In the genomic region with DNA sequence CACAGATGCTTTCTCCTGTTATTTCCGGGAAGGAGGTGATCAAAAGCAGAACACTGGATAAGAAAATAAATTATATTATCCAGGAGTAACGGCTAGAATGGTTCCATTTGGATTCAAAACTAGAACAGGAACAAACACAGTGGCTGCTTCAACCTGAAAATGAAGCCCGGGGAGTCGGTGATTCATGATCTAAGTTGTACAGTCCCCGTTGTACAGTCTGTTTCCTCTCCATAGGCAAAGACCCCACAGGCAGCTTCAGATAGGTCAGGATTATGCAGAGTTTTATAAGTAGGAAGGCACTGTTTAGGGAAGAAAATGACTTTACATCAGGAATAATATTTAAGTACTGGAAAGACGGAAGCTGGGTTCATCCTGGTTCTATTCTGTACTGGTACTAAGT, we compare ENCODE assay signal across 27 mouse cellular contexts. TPM values are rescaled to one million over a fixed set of nuclear protein-coding genes. Genes with fewer than 3 reads are reported as not detected.
DNase-seq lines count a peak whose midpoint lies in the region; ATAC-seq and TF ChIP-seq lines count a peak whose summit lies in the region.
"Had no signal": no experiment of that assay in that cellular context is flagged by ENCODE, and none has a peak within 500 bp of the region (broad histone marks: within the 10 kb centered on the region; RNA-seq: fewer than 3 reads in every experiment).

No protein-coding gene starts in this region.

- intact Hi-C loops in gastrocnemius, adult 2 months (cut with DNase I): no loop called here
- intact Hi-C loops in gastrocnemius, postnatal 14 days (cut with DNase I; ENCODE audit: low total_unique reads): no loop called here

- peaks cover 24% of the 10 kb centered on the region for H3K4me1 ChIP-seq in intestine, embryonic 16.5 days (ENCODE audit: control insufficient read depth, insufficient read depth, low read length)
- H3K4me1 ChIP-seq in intestine, embryonic 15.5 days (replicated peaks): 0 out of 2 replicates have a peak, but pooled peaks cover 7% of the 10 kb centered on the region
- 0 out of 2 replicates have a peak, but pooled peaks cover 3% of the 10 kb centered on the region for H3K4me1 ChIP-seq in midbrain, embryonic 11.5 days (ENCODE audit: control insufficient read depth, insufficient read depth, low read length)
- H3K4me1 ChIP-seq in midbrain, embryonic 15.5 days: no peaks in the 10 kb centered on the region
- 0 out of 2 replicates have a peak, but pooled peaks cover 3% of the 10 kb centered on the region for H3K4me1 ChIP-seq in embryonic facial prominence, embryonic 14.5 days (ENCODE audit: control insufficient read depth, insufficient read depth, low read length)
- H3K4me1 ChIP-seq: forebrain, embryonic 13.5 days; hindbrain, embryonic 13.5 days had no signal

- no peak for ATAC-seq in intestine, embryonic 16.5 days
- ATAC-seq in intestine, embryonic 15.5 days: no peak
- ATAC-seq in midbrain, embryonic 11.5 days (ENCODE audit: low FRiP score): no peak
- no peak for ATAC-seq in midbrain, embryonic 15.5 days (replicated peaks)
- ATAC-seq in embryonic facial prominence, embryonic 14.5 days (ENCODE audit: low read depth): no peak
- no peak for ATAC-seq in monocyte, adult 5-6 weeks (replicated peaks; ENCODE audit: insufficient number of reproducible peaks, low FRiP score, low TSS enrichment, poor library complexity, severe bottlenecking)
- ATAC-seq: activated CD4-positive, CD25-positive, alpha-beta regulatory T cell, adult 4 months; CD4-positive, CD25-positive, alpha-beta regulatory T cell, adult 4 months; forebrain, embryonic 13.5 days; forebrain, embryonic 16.5 days; hindbrain, embryonic 16.5 days; intestine, postnatal 0 days had no signal

- 49% methylated on average over 6 of the region's 6 CpGs for WGBS in intestine, embryonic 16.5 days
- WGBS in intestine, embryonic 15.5 days: 46% methylated on average over 6 of the region's 6 CpGs
- WGBS in midbrain, embryonic 11.5 days: 85% methylated on average over 6 of the region's 6 CpGs
- 81% methylated on average over 6 of the region's 6 CpGs for WGBS in midbrain, embryonic 15.5 days
- 42% methylated on average over 6 of the region's 6 CpGs for WGBS in embryonic facial prominence, embryonic 14.5 days

- H3K27me3 ChIP-seq in intestine, embryonic 16.5 days (replicated peaks; ENCODE audit: control insufficient read depth, insufficient read depth, low read length): no peaks in the 10 kb centered on the region
- no peaks in the 10 kb centered on the region for H3K27me3 ChIP-seq in intestine, embryonic 15.5 days (replicated peaks)
- H3K27me3 ChIP-seq in midbrain, embryonic 11.5 days (ENCODE audit: control insufficient read depth, insufficient read depth, low read length): no peaks in the 10 kb centered on the region
- no peaks in the 10 kb centered on the region for H3K27me3 ChIP-seq in midbrain, embryonic 15.5 days (replicated peaks)
- H3K27me3 ChIP-seq in embryonic facial prominence, embryonic 14.5 days (replicated peaks; ENCODE audit: control insufficient read depth, insufficient read depth, low read length): no peaks in the 10 kb centered on the region
- H3K27me3 ChIP-seq: embryonic facial prominence, embryonic 13.5 days; forebrain, embryonic 13.5 days; heart, embryonic 13.5 days; hindbrain, embryonic 13.5 days had no signal

- H3K27ac ChIP-seq in gastrocnemius, adult 2 months: no peak overlapping the region
- H3K27ac ChIP-seq in intestine, embryonic 16.5 days (ENCODE audit: low read length): no peak overlapping the region
- no peak overlapping the region for H3K27ac ChIP-seq in intestine, embryonic 15.5 days
- H3K27ac ChIP-seq in midbrain, embryonic 11.5 days (ENCODE audit: low read depth, low read length): no peak overlapping the region
- H3K27ac ChIP-seq in midbrain, embryonic 15.5 days: no peak overlapping the region
- no peak overlapping the region for H3K27ac ChIP-seq in embryonic facial prominence, embryonic 14.5 days (replicated peaks; ENCODE audit: low read depth, low read length)
- H3K27ac ChIP-seq: embryonic facial prominence, embryonic 13.5 days; forebrain, embryonic 10.5 days; forebrain, embryonic 13.5 days; heart, embryonic 13.5 days; hindbrain, embryonic 10.5 days; hindbrain, embryonic 13.5 days had no signal

- no peaks in the 10 kb centered on the region for H3K9me3 ChIP-seq in intestine, embryonic 16.5 days (ENCODE audit: control insufficient read depth, low read length)
- no peaks in the 10 kb centered on the region for H3K9me3 ChIP-seq in intestine, embryonic 15.5 days
- no peaks in the 10 kb centered on the region for H3K9me3 ChIP-seq in midbrain, embryonic 11.5 days (ENCODE audit: control insufficient read depth, low read length)
- no peaks in the 10 kb centered on the region for H3K9me3 ChIP-seq in midbrain, embryonic 15.5 days
- no peaks in the 10 kb centered on the region for H3K9me3 ChIP-seq in embryonic facial prominence, embryonic 14.5 days (ENCODE audit: control insufficient read depth, low read length)
- H3K9me3 ChIP-seq: embryonic facial prominence, embryonic 13.5 days; forebrain, embryonic 10.5 days; forebrain, embryonic 13.5 days; heart, embryonic 10.5 days; hindbrain, embryonic 10.5 days; hindbrain, embryonic 13.5 days had no signal

- 0 out of 2 replicates have a peak overlapping the region, but pooled peaks have one; percentile 17 for H3K4me2 ChIP-seq in intestine, embryonic 16.5 days (ENCODE audit: low read depth, low read length)
- H3K4me2 ChIP-seq in intestine, embryonic 15.5 days (replicated peaks): no peak overlapping the region
- no peak overlapping the region for H3K4me2 ChIP-seq in midbrain, embryonic 11.5 days
- no peak overlapping the region for H3K4me2 ChIP-seq in midbrain, embryonic 15.5 days
- H3K4me2 ChIP-seq in embryonic facial prominence, embryonic 14.5 days (ENCODE audit: low read depth, low read length): 0 out of 2 replicates have a peak overlapping the region, but pooled peaks have one; percentile 7
- H3K4me2 ChIP-seq: embryonic facial prominence, embryonic 13.5 days; forebrain, embryonic 13.5 days; heart, embryonic 13.5 days; hindbrain, embryonic 13.5 days had no signal

- H3K9ac ChIP-seq in intestine, embryonic 16.5 days (ENCODE audit: low read depth, low read length): no peak overlapping the region
- H3K9ac ChIP-seq in intestine, embryonic 15.5 days: no peak overlapping the region
- H3K9ac ChIP-seq in midbrain, embryonic 11.5 days (ENCODE audit: low read length): no peak overlapping the region
- H3K9ac ChIP-seq in midbrain, embryonic 15.5 days: no peak overlapping the region
- no peak overlapping the region for H3K9ac ChIP-seq in embryonic facial prominence, embryonic 14.5 days (ENCODE audit: low read depth, low read length)
- H3K9ac ChIP-seq: embryonic facial prominence, embryonic 13.5 days; forebrain, embryonic 13.5 days; hindbrain, embryonic 13.5 days had no signal

- no peak for DNase-seq in gastrocnemius, adult 2 months
- DNase-seq in gastrocnemius, postnatal 14 days: no peak
- peak; percentile 82 for DNase-seq in midbrain, embryonic 11.5 days (ENCODE audit: low spot score, missing footprints)
- no peak for DNase-seq in embryonic facial prominence, embryonic 14.5 days (ENCODE audit: low spot score)
- DNase-seq: adrenal gland, adult 8-10 months; adrenal gland, postnatal 25 days; cerebellum, adult 9-10 months; cerebellum, postnatal 14 days; gastrocnemius, postnatal 10 days; heart, adult 11 months; heart, postnatal 36 days had no signal

- H3K36me3 ChIP-seq in intestine, embryonic 16.5 days (ENCODE audit: control insufficient read depth, insufficient read depth, low read length): peaks cover 2% of the 10 kb centered on the region; the same call in 1 of the 2 replicates
- H3K36me3 ChIP-seq in intestine, embryonic 15.5 days: peaks cover 2% of the 10 kb centered on the region; the same call in 1 of the 2 replicates
- no peaks in the 10 kb centered on the region for H3K36me3 ChIP-seq in midbrain, embryonic 11.5 days (ENCODE audit: control insufficient read depth, insufficient read depth, low read length)
- no peaks in the 10 kb centered on the region for H3K36me3 ChIP-seq in midbrain, embryonic 15.5 days (replicated peaks)
- H3K36me3 ChIP-seq in embryonic facial prominence, embryonic 14.5 days (ENCODE audit: control insufficient read depth, insufficient read depth, low read length): no peaks in the 10 kb centered on the region
- H3K36me3 ChIP-seq: embryonic facial prominence, embryonic 13.5 days had no signal

- TF ChIP-seq CTCF in gastrocnemius, adult 2 months (IDR thresholded peaks at IDR 0.05): no peak

- peak overlapping the region; percentile 42 for H3K4me3 ChIP-seq in gastrocnemius, adult 2 months
- no peak overlapping the region for H3K4me3 ChIP-seq in intestine, embryonic 16.5 days (ENCODE audit: low read length)
- H3K4me3 ChIP-seq in intestine, embryonic 15.5 days (replicated peaks): no peak overlapping the region
- no peak overlapping the region for H3K4me3 ChIP-seq in midbrain, embryonic 11.5 days (ENCODE audit: low read depth, low read length)
- no peak overlapping the region for H3K4me3 ChIP-seq in midbrain, embryonic 15.5 days
- no peak overlapping the region for H3K4me3 ChIP-seq in embryonic facial prominence, embryonic 14.5 days (ENCODE audit: low read depth, low read length)
- H3K4me3 ChIP-seq: embryonic facial prominence, embryonic 13.5 days; forebrain, embryonic 10.5 days; forebrain, embryonic 13.5 days; heart, embryonic 10.5 days; heart, embryonic 13.5 days; hindbrain, embryonic 10.5 days; hindbrain, embryonic 13.5 days had no signal

RNA-seq across cellular contexts. Expression of a gene that starts 19.2 kb away (rescaled TPM):
- total RNA-seq in gastrocnemius, adult 2 months (2021): 10 to 100 TPM; 54.2 to 60.1 TPM
- 10 to 100 TPM; 84.5 to 99.0 TPM for total RNA-seq in gastrocnemius, postnatal 14 days (2021)
- polyA plus RNA-seq in intestine, embryonic 16.5 days (2015; fragmentation: Nextera tagmentation; extraction: Ambion mirVana): 37.6 and 40.3 TPM in 2 replicates
- polyA plus RNA-seq in intestine, embryonic 15.5 days (2015; fragmentation: Nextera tagmentation; extraction: Ambion mirVana): 37.8 and 39.9 TPM in 2 replicates
- polyA plus RNA-seq in midbrain, embryonic 11.5 days (2014; fragmentation: Nextera tagmentation; extraction: Ambion mirVana): 13.5 TPM in 2 replicates
- polyA plus RNA-seq in midbrain, embryonic 15.5 days (2015; fragmentation: Nextera tagmentation; extraction: Ambion mirVana): 54.7 and 54.8 TPM in 2 replicates
- 40.8 and 40.9 TPM in 2 replicates for polyA plus RNA-seq in embryonic facial prominence, embryonic 14.5 days (2014; fragmentation: Nextera tagmentation; extraction: Ambion mirVana)
- total RNA-seq in monocyte, adult 5-6 weeks (2017): 170 to 200 TPM (median 170 TPM) in 3 replicates

Comparison
In these comparisons a context has a peak if more than half of its experiments do, and no peak if none do; other contexts are left out.
1. H3K4me2 ChIP-seq: peak in intestine, embryonic 16.5 days (single experiment) and embryonic facial prominence, embryonic 14.5 days (single experiment); none in intestine, embryonic 15.5 days (single experiment), midbrain, embryonic 11.5 days (single experiment) and midbrain, embryonic 15.5 days (single experiment).